Mouse (Mus musculus): ENCODE measurements around the gene Olfr862. TPM values are rescaled to one million over a fixed set of nuclear protein-coding genes. Genes with fewer than 3 reads are reported as not detected.

Olfr862 gene
- polyA plus RNA-seq (2014; fragmentation: Nextera tagmentation; extraction: Ambion mirVana): not detected in 2 replicates

GRCm38 (mm10) chr9:19887904-19888303, at the start of gene Olfr862:
Gene Olfr862, minus strand, starts transcription at chr9:19888004.
- H3K36me3 ChIP-seq (ENCODE audit: control insufficient read depth, insufficient read depth, low read length): no peaks in the 10 kb centered on the region
- H3K4me3 ChIP-seq (ENCODE audit: low read depth, low read length): no peak within 1 kb of the TSS
- H3K4me2 ChIP-seq: no peak within 1 kb of the TSS
- ATAC-seq (ENCODE audit: low FRiP score): no peak
- DNase-seq (ENCODE audit: low spot score, missing footprints): no peak
- peaks cover 2% of the 10 kb centered on the region; the same call in 1 of the 2 replicates for H3K9me3 ChIP-seq (ENCODE audit: control insufficient read depth, low read length)
- H3K4me1 ChIP-seq (ENCODE audit: control insufficient read depth, insufficient read depth, low read length): no peaks in the 10 kb centered on the region
- no peaks in the 10 kb centered on the region for H3K27me3 ChIP-seq (ENCODE audit: control insufficient read depth, insufficient read depth, low read length)
- no peak within 1 kb of the TSS for H3K9ac ChIP-seq (ENCODE audit: low read length)
- no peak within 1 kb of the TSS for H3K27ac ChIP-seq (ENCODE audit: low read depth, low read length)

GRCm38 (mm10) chr9:19916565-19916964, 28.8 kb upstream of the Olfr862 start, which contains the start of gene Olfr77:
Gene Olfr77, plus strand, starts transcription at chr9:19916865.
- H3K9ac ChIP-seq (ENCODE audit: low read length): no peak within 1 kb of the TSS
- no peaks in the 10 kb centered on the region for H3K4me1 ChIP-seq (ENCODE audit: control insufficient read depth, insufficient read depth, low read length)
- DNase-seq (ENCODE audit: low spot score, missing footprints) (no peak), ATAC-seq (ENCODE audit: low FRiP score) (no peak)
- no peaks in the 10 kb centered on the region for H3K27me3 ChIP-seq (ENCODE audit: control insufficient read depth, insufficient read depth, low read length)
- no peak within 1 kb of the TSS for H3K4me2 ChIP-seq
- H3K9me3 ChIP-seq (ENCODE audit: control insufficient read depth, low read length): peaks cover 3% of the 10 kb centered on the region; the same call in 1 of the 2 replicates
- no peak within 1 kb of the TSS for H3K4me3 ChIP-seq (ENCODE audit: low read depth, low read length)
- no peak within 1 kb of the TSS for H3K27ac ChIP-seq (ENCODE audit: low read depth, low read length)
- WGBS: 88% methylated on average over 2 of the region's 2 CpGs
- H3K36me3 ChIP-seq (ENCODE audit: control insufficient read depth, insufficient read depth, low read length): no peaks in the 10 kb centered on the region

DNA sequence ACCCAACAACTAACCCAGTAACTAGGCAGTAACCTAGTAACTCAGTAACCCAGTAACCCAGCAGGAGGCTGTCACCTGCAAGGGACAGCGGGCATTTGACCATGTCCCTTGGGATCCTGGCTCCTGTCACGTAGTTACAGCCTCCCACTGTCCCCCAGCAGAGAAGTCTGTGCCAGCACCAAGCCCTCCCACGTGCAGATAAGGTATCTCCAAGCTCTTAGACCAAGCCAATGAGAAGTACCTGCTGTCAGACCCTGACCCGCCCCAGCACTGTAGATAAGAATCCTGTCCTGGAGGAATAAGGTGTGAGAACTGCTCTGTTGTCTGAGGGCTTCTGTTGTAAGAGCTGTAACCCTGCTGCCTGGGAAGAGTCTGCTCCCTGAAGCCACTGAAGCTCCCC, 23.4 kb upstream of the Olfr862 start:
- Histone ChIP-seq H3K9ac (ENCODE audit: low read length) (no peak overlapping the region), H3K9me3 (ENCODE audit: control insufficient read depth, low read length) (peaks cover 4% of the 10 kb centered on the region; the same call in 1 of the 2 replicates), H3K4me3 (ENCODE audit: low read depth, low read length) (no peak overlapping the region), H3K4me1 (ENCODE audit: control insufficient read depth, insufficient read depth, low read length) (no peaks in the 10 kb centered on the region), H3K27ac (ENCODE audit: low read depth, low read length) (no peak overlapping the region), H3K27me3 (ENCODE audit: control insufficient read depth, insufficient read depth, low read length) (no peaks in the 10 kb centered on the region), H3K4me2 (no peak overlapping the region), H3K36me3 (ENCODE audit: control insufficient read depth, insufficient read depth, low read length) (no peaks in the 10 kb centered on the region)
- ATAC-seq (ENCODE audit: low FRiP score) (no peak), DNase-seq (ENCODE audit: low spot score, missing footprints) (no peak)
- 61% methylated on average over 4 of the region's 4 CpGs for WGBS

DNA sequence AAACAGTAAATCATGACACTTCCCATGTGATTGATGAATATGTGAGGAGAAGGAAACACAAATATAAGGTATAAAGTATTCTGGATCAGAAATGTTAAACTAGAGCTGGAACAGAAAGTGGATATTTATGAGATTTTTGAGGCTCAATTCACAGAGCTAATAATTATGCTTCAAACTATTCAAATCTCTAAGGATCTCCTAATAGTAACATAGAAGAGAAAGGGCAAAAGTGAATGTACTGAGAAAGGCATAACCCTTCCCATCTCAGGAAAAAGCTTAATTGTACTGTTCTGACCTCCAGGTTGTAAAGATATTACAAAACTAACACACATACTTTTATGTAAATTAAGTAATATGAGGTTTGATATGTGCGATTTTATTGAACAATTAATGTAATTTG, 38.2 kb downstream of the Olfr862 start, which contains the start of gene Olfr860:
Olfr860 (minus strand) TSS at position 101 of the 400 bp plus-strand sequence.
- no peaks in the 10 kb centered on the region for H3K4me1 ChIP-seq (ENCODE audit: control insufficient read depth, insufficient read depth, low read length)
- H3K4me2 ChIP-seq: no peak within 1 kb of the TSS
- 71% methylated on average over 1 of the region's 1 CpGs for WGBS
- no peak for DNase-seq (ENCODE audit: low spot score, missing footprints)
- H3K36me3 ChIP-seq (ENCODE audit: control insufficient read depth, insufficient read depth, low read length): no peaks in the 10 kb centered on the region
- no peak for ATAC-seq (ENCODE audit: low FRiP score)
- no peaks in the 10 kb centered on the region for H3K9me3 ChIP-seq (ENCODE audit: control insufficient read depth, low read length)
- H3K27ac ChIP-seq (ENCODE audit: low read depth, low read length): no peak within 1 kb of the TSS
- H3K9ac ChIP-seq (ENCODE audit: low read length): no peak within 1 kb of the TSS
- no peaks in the 10 kb centered on the region for H3K27me3 ChIP-seq (ENCODE audit: control insufficient read depth, insufficient read depth, low read length)
- no peak within 1 kb of the TSS for H3K4me3 ChIP-seq (ENCODE audit: low read depth, low read length)

Other genes starting within 250 kb of the Olfr862 start
- not detected in 2 replicates for gene Olfr857, start 178.6 kb downstream of the Olfr862 start, polyA plus RNA-seq (2014; fragmentation: Nextera tagmentation; extraction: Ambion mirVana)
- gene Olfr58, start 107.7 kb downstream of the Olfr862 start, polyA plus RNA-seq (2014; fragmentation: Nextera tagmentation; extraction: Ambion mirVana): not detected in 2 replicates
- gene Olfr859, start 83.1 kb downstream of the Olfr862 start, polyA plus RNA-seq (2014; fragmentation: Nextera tagmentation; extraction: Ambion mirVana): not detected in 2 replicates
- not detected in 2 replicates for gene Olfr860, start 38.3 kb downstream of the Olfr862 start, polyA plus RNA-seq (2014; fragmentation: Nextera tagmentation; extraction: Ambion mirVana)
- gene Olfr77, start 28.9 kb upstream of the Olfr862 start, polyA plus RNA-seq (2014; fragmentation: Nextera tagmentation; extraction: Ambion mirVana): 0.25 TPM in 2 replicates
- gene Olfr866, start 140.0 kb upstream of the Olfr862 start, polyA plus RNA-seq (2014; fragmentation: Nextera tagmentation; extraction: Ambion mirVana): not detected in 2 replicates
- gene Olfr867, start 169.6 kb upstream of the Olfr862 start, polyA plus RNA-seq (2014; fragmentation: Nextera tagmentation; extraction: Ambion mirVana): not detected in 2 replicates
- not detected in 2 replicates for gene Olfr868, start 210.6 kb upstream of the Olfr862 start, polyA plus RNA-seq (2014; fragmentation: Nextera tagmentation; extraction: Ambion mirVana)
- gene Olfr869, start 241.0 kb upstream of the Olfr862 start, polyA plus RNA-seq (2014; fragmentation: Nextera tagmentation; extraction: Ambion mirVana): not detected in 2 replicates

All from midbrain, embryonic 11.5 days (tissue).